Mouse (Mus musculus): ENCODE results near the gene Olfr1230. TPM values are rescaled to one million over a fixed set of nuclear protein-coding genes. Genes with fewer than 3 reads are reported as not detected.

Gene Olfr1230
- not detected for total RNA-seq (2021)

GRCm38 (mm10) chr2:89297168-89297567, at the start of gene Olfr1230:
TSS of gene Olfr1230 (minus strand) at chr2:89297268.
- intact Hi-C loops (cut with DNase I): no loop called here
- DNase-seq: no peak

DNA sequence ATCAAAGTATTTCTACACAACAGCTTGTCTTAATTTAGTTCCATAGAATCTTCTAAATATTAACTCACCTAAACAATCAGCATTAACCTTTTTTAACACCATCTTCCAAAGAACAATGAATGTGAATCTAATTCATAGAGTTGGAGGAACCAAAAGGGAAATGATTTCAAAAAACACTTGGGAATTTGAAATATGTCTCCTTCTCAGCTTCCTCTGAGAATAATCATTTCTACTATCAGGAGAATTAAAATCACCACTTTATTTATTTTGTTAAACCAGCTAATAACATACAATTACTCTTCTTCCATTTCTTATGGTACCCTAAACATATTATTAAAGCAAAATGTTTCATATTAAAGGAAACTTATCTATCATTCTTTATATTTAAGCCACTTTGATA, 45.2 kb upstream of the Olfr1230 start, which contains the start of gene Olfr1233:
Gene Olfr1233 (minus strand): TSS at position 101 of the 400 bp plus-strand sequence.
- DNase-seq: no peak

DNA sequence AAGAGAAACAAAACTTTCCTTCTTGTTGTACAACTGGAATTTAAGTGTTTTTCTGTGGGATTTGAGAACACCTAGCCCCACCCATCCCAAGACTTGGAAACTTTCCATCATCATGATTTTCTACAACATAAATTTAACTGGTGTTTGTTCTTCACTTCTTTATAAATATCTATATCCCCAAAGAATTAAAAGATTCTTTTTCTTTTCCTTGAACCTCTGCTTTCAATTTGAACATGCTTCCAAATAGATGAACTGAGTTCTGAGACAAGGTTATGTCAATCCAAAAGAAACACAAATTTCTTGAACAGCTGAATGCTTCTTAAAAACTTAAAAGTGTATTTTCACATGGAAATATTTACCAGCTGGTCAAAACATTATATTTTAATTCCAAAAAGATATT, 32.5 kb upstream of the Olfr1230 start, which contains the start of gene Olfr1232:
Gene Olfr1232 (minus strand): TSS at position 101 of the 400 bp plus-strand sequence.
- intact Hi-C loops (cut with DNase I): no loop called here
- DNase-seq: no peak

More for the DNA sequence above, 45.2 kb upstream of the Olfr1230 start, which contains the start of gene Olfr1233:
- intact Hi-C loops (cut with DNase I): no loop called here

- no peak for DNase-seq
- intact Hi-C loops (cut with DNase I): no loop called here
Measured at GRCm38 (mm10) chr2:89306974-89307373, 9.9 kb upstream of the Olfr1230 start, which contains the start of gene Olfr1231. TSS of gene Olfr1231 (minus strand) at chr2:89307074.

GRCm38 (mm10) chr2:89287914-89288313, 9.2 kb downstream of the Olfr1230 start, which contains the start of gene Olfr1229:
TSS of gene Olfr1229 (minus strand) at chr2:89288014.
- intact Hi-C loops (cut with DNase I): no loop called here
- DNase-seq: no peak

DNA sequence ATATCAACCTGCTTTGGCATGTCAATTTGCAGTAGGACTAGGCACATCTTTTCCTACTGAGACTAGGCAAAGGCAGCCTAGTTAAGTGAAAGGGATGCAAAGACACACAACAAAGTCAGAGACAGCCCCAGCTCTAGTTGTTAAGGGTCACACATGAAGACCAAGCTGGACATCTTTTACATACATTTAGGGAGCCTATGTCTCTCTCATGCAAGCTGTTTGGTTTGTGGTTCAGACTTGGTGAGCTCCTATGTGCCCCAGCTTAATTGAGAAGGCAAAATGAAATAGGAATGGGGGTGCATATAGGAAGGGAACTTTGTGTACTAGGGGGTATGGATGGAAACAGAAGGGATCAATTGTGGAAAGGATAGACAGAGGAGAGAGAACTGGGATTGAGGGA, 43.1 kb downstream of the Olfr1230 start, which contains the start of gene Olfr1228:
Gene Olfr1228 (minus strand): TSS at position 101 of the 400 bp plus-strand sequence.
- intact Hi-C loops (cut with DNase I): no loop called here
- no peak for DNase-seq

Other genes with a start within 250 kb of the Olfr1230 start
- gene Olfr1218, start 236.1 kb downstream of the Olfr1230 start, total RNA-seq (2021): not detected
- gene Olfr1219, start 213.8 kb downstream of the Olfr1230 start, total RNA-seq (2021): not detected
- gene Olfr1220, start 190.4 kb downstream of the Olfr1230 start, total RNA-seq (2021): not detected
- not detected for gene Olfr1221, start 180.0 kb downstream of the Olfr1230 start, total RNA-seq (2021)
- not detected for gene Olfr1222, start 164.2 kb downstream of the Olfr1230 start, total RNA-seq (2021)
- gene Olfr1223, start 145.7 kb downstream of the Olfr1230 start, total RNA-seq (2021): not detected
- not detected for gene Olfr1224-ps1, start 133.2 kb downstream of the Olfr1230 start, total RNA-seq (2021)
- not detected for gene Olfr1225, start 122.6 kb downstream of the Olfr1230 start, total RNA-seq (2021)
- not detected for gene Olfr1226, start 97.2 kb downstream of the Olfr1230 start, total RNA-seq (2021)
- not detected for gene Olfr1228, start 43.2 kb downstream of the Olfr1230 start, total RNA-seq (2021)
- gene Olfr1229, start 9.3 kb downstream of the Olfr1230 start, total RNA-seq (2021): not detected
- not detected for gene Olfr1231, start 9.8 kb upstream of the Olfr1230 start, total RNA-seq (2021)
- gene Olfr1232, start 32.4 kb upstream of the Olfr1230 start, total RNA-seq (2021): not detected
- not detected for gene Olfr1233, start 45.1 kb upstream of the Olfr1230 start, total RNA-seq (2021)
- not detected for gene Olfr1234, start 67.6 kb upstream of the Olfr1230 start, total RNA-seq (2021)
- not detected for gene Olfr1238, start 112.4 kb upstream of the Olfr1230 start, total RNA-seq (2021)
- gene Olfr1239, start 123.1 kb upstream of the Olfr1230 start, total RNA-seq (2021): not detected
- gene Olfr1240, start 145.7 kb upstream of the Olfr1230 start, total RNA-seq (2021): not detected
- gene Olfr1241, start 189.9 kb upstream of the Olfr1230 start, total RNA-seq (2021): not detected
- gene Olfr1242, start 201.1 kb upstream of the Olfr1230 start, total RNA-seq (2021): not detected
- gene Olfr1243, start 234.2 kb upstream of the Olfr1230 start, total RNA-seq (2021): not detected

All from heart, postnatal 36 days (tissue).